Mouse (Mus musculus) CH12.LX (cell line): Measurements from ENCODE around the gene Adam8. TPM values are rescaled to one million over a fixed set of nuclear protein-coding genes. Genes with fewer than 3 reads are reported as not detected.

ENCODE experiments used
- DNase-seq: peaks from one replicate; pipeline ENCODE4 v3.0.0-alpha.2; 2013; ENCODE audit errors: extremely low read depth
- H3K27ac ChIP-seq: 2 replicates; pipeline ENCODE4 v1.5.1; 2012; ENCODE audit warnings: low read depth, mild to moderate bottlenecking, control low read depth, moderate library complexity; ENCODE audit not compliant: insufficient read depth
- H3K27me3 ChIP-seq: replicated peaks from 2 replicates; pipeline ENCODE3; 2012; ENCODE audit warnings: inconsistent platforms
- H3K36me3 ChIP-seq, 2 experiments: replicated peaks in 1 of 2; 2 replicates each; pipeline versions ENCODE3 to v1.6.1; 2012; ENCODE audit warnings: inconsistent platforms in 1 of 2, low read length in 1 of 2, mild to moderate bottlenecking in 1 of 2, mixed read lengths in 1 of 2, moderate library complexity in 1 of 2; ENCODE audit not compliant: control insufficient read depth in 1 of 2, insufficient read depth in 1 of 2
- H3K4me1 ChIP-seq, 2 experiments: 2 replicates each; pipeline ENCODE4 v1.6.1; 2012; ENCODE audit warnings: inconsistent platforms in 1 of 2, moderate library complexity in 1 of 2; ENCODE audit not compliant: insufficient read depth in 2 of 2, control insufficient read depth in 1 of 2
- H3K4me2 ChIP-seq: 2 replicates; pipeline ENCODE4 v1.6.1; 2012; ENCODE audit warnings: low read depth, mild to moderate bottlenecking, control low read depth; ENCODE audit not compliant: poor library complexity, insufficient read depth, severe bottlenecking
- H3K4me3 ChIP-seq, 3 experiments: fragments of 150-350 bp in 1 of 3; sonication (generic) in 1 of 3; replicated peaks in 1 of 3; 2 replicates each; pipeline versions ENCODE3 to v1.5.1; 2011 to 2012; ENCODE audit warnings: low read depth in 2 of 3, low read length in 2 of 3, mild to moderate bottlenecking in 2 of 3, moderate library complexity in 2 of 3, control low read depth in 1 of 3, improper control_type of control experiment in 1 of 3, inconsistent platforms in 1 of 3, mixed read lengths in 1 of 3; ENCODE audit not compliant: poor library complexity in 1 of 3
- H3K79me2 ChIP-seq: replicated peaks from 2 replicates; pipeline ENCODE4 v1.6.1; 2012; ENCODE audit warnings: mild to moderate bottlenecking, moderate library complexity; ENCODE audit not compliant: control insufficient read depth, poor library complexity, insufficient read depth, severe bottlenecking; ENCODE audit errors: extremely low read depth
- H3K9ac ChIP-seq: 2 replicates; pipeline ENCODE4 v1.6.1; 2012; ENCODE audit warnings: low read depth, mild to moderate bottlenecking, control low read depth, moderate library complexity; ENCODE audit not compliant: insufficient read depth
- H3K9me3 ChIP-seq: replicated peaks from 2 replicates; pipeline ENCODE3; 2012; ENCODE audit warnings: low read length, inconsistent platforms, mixed read lengths
- ELF1 ChIP-seq: IDR thresholded peaks from 2 replicates; pipeline ENCODE4 v1.6.1; 2014; ENCODE audit warnings: low read depth, mild to moderate bottlenecking, inconsistent platforms, low read length, improper control_type of control experiment
- EP300 ChIP-seq: IDR thresholded peaks from 2 replicates; pipeline ENCODE4 v1.6.1; 2011; ENCODE audit warnings: low read length, improper control_type of control experiment
- ETS1 ChIP-seq: conservative IDR thresholded peaks from 2 replicates; pipeline ENCODE4 v1.6.1; 2012; ENCODE audit warnings: low read depth, mild to moderate bottlenecking, inconsistent platforms, low read length, improper control_type of control experiment, moderate library complexity
- GABPA ChIP-seq: IDR thresholded peaks from 2 replicates; pipeline ENCODE4 v1.6.1; 2012; ENCODE audit warnings: low read depth, low read length, improper control_type of control experiment, inconsistent platforms; ENCODE audit not compliant: insufficient replicate concordance
- JUND ChIP-seq: conservative IDR thresholded peaks from 2 replicates; pipeline ENCODE4 v1.6.1; 2011; ENCODE audit warnings: low read depth, low read length, improper control_type of control experiment
- KAT2A ChIP-seq: IDR thresholded peaks from 2 replicates; pipeline ENCODE4 v1.6.1; 2012; ENCODE audit warnings: low read length, improper control_type of control experiment, inconsistent platforms; ENCODE audit not compliant: insufficient replicate concordance
- MAZ ChIP-seq: IDR thresholded peaks from 2 replicates; pipeline ENCODE4 v1.6.1; 2012; ENCODE audit warnings: low read depth, mild to moderate bottlenecking, inconsistent platforms, low read length, improper control_type of control experiment, moderate library complexity
- MYC ChIP-seq: IDR thresholded peaks from 2 replicates; pipeline ENCODE4 v1.6.1; 2011; ENCODE audit warnings: low read depth, mild to moderate bottlenecking, improper control_type of control experiment, low read length
- NELFE ChIP-seq: IDR thresholded peaks from 2 replicates; pipeline ENCODE4 v1.6.1; 2011; ENCODE audit warnings: low read depth, low read length, improper control_type of control experiment
- NRF1 ChIP-seq: IDR thresholded peaks from 2 replicates; pipeline ENCODE4 v1.6.1; 2014; ENCODE audit warnings: low read depth, mild to moderate bottlenecking, inconsistent platforms, low read length, improper control_type of control experiment, moderate library complexity
- PAX5 ChIP-seq: IDR thresholded peaks from 2 replicates; pipeline ENCODE4 v1.6.1; 2012; ENCODE audit warnings: low read length, inconsistent platforms, mixed read lengths
- POLR2AphosphoS2 ChIP-seq: IDR thresholded peaks from 2 replicates; pipeline ENCODE4 v1.6.1; 2011; ENCODE audit warnings: low read depth, low read length, improper control_type of control experiment
- RAD21 ChIP-seq: IDR thresholded peaks from 2 replicates; pipeline ENCODE4 v1.6.1; 2011; ENCODE audit warnings: low read depth, mild to moderate bottlenecking, low read length, improper control_type of control experiment, moderate library complexity
- RCOR1 ChIP-seq: conservative IDR thresholded peaks from 2 replicates; pipeline ENCODE4 v1.6.1; 2012; ENCODE audit warnings: low read depth, mild to moderate bottlenecking, inconsistent platforms, low read length, improper control_type of control experiment
- SIN3A ChIP-seq: IDR thresholded peaks from 2 replicates; pipeline ENCODE4 v1.6.1; 2012; ENCODE audit warnings: low read length, improper control_type of control experiment, inconsistent platforms
- SMC3 ChIP-seq: IDR thresholded peaks from 2 replicates; pipeline ENCODE4 v1.6.1; 2011; ENCODE audit warnings: low read depth, low read length, improper control_type of control experiment
- TBP ChIP-seq: conservative IDR thresholded peaks from 2 replicates; pipeline ENCODE4 v1.6.1; 2011; ENCODE audit warnings: low read depth, low read length, improper control_type of control experiment
- USF2 ChIP-seq: conservative IDR thresholded peaks from 2 replicates; pipeline ENCODE4 v1.6.1; 2011; ENCODE audit warnings: low read depth, low read length, improper control_type of control experiment
- ZC3H11A ChIP-seq: IDR thresholded peaks from 2 replicates; pipeline ENCODE4 v1.6.1; 2012; ENCODE audit warnings: low read depth, mild to moderate bottlenecking, inconsistent platforms, low read length, improper control_type of control experiment
- dilution Hi-C: fragments of 300-500 bp; cut with MboI; formaldehyde crosslinking; loops from 2 replicates; pipeline ENCODE4 v1.14.3; 2020; ENCODE audit warnings: low sequenced_read_pairs; ENCODE audit not compliant: extremely low pct_unique_long_range_greater_than_20kb, extremely low pct_ligation_motif_present
- in situ Hi-C: fragments of 300-500 bp; cut with MboI; formaldehyde crosslinking; loops from 3 replicates; pipeline ENCODE4 v1.14.3; 2019; ENCODE audit warnings: low sequenced_read_pairs, low pct_ligation_motif_present, low pct_unique_long_range_greater_than_20kb, mixed read lengths
- polyA plus RNA-seq: library from polyadenylated mRNA; unstranded; fragments of >175 nt; gene quantifications from 2 replicates; pipeline ENCODE4 v1.2.1, GENCODE M21; 2012; ENCODE audit warnings: low read depth; ENCODE audit not compliant: insufficient read length
- total RNA-seq, 2 experiments: library from RNA; depleted of rRNA; stranded (reverse); fragments of 300-350 nt in 1 of 2; fragments of >200 nt in 1 of 2; gene quantifications; 2 replicates each; pipeline ENCODE4 v1.2.3; 2012 to 2014

Gene Adam8
- total and polyA plus RNA-seq, 3 experiments = 46.3 to 63.7 (median 46.5) TPM

GRCm38 (mm10) chr7:139955505-139955904 lies 36.9 kb downstream of the Adam8 start:
- Histone ChIP-seq H3K36me3 (peaks cover 18 to 55% of the 10 kb centered on the region in 2 experiments), H3K9me3 (no peaks in the 10 kb centered on the region), H3K4me1 (peaks cover 10 to 70% of the 10 kb centered on the region in 2 experiments), H3K27me3 (no peaks in the 10 kb centered on the region), H3K4me2 (no peak overlapping the region), H3K27ac (no peak overlapping the region), H3K79me2 (peaks cover 8% of the 10 kb centered on the region), H3K9ac (no peak overlapping the region), H3K4me3 (no peak overlapping the region)
- TF ChIP-seq PAX5 = no peak
- no peak for TF ChIP-seq RCOR1
- TF ChIP-seq POLR2AphosphoS2 = no peak
- TF ChIP-seq RAD21 = no peak
- no peak for TF ChIP-seq GABPA
- TF ChIP-seq KAT2A = no peak
- TF ChIP-seq NELFE = no peak
- DNase-seq = no peak
- in situ Hi-C loops (no loop called here), dilution Hi-C loops (no loop called here)

- DNase-seq = no peak
- Histone ChIP-seq H3K27me3 (no peaks in the 10 kb centered on the region), H3K4me3 (peak overlapping the region; percentile 65 to 73 (median 66)), H3K9ac (peak overlapping the region; percentile 83; the same call in 1 of the 2 replicates), H3K79me2 (peaks cover 8% of the 10 kb centered on the region), H3K36me3 (peaks cover 18 to 45% of the 10 kb centered on the region in 2 experiments), H3K9me3 (no peaks in the 10 kb centered on the region), H3K4me2 (peak overlapping the region; percentile 92), H3K27ac (no peak overlapping the region), H3K4me1 (peaks cover 5 to 63% of the 10 kb centered on the region in 2 experiments; a peak in 3 of 4 replicates)
- in situ Hi-C loops (no loop called here), dilution Hi-C loops (no loop called here)
- TF ChIP-seq NRF1 (no peak), SMC3 (no peak), MYC (no peak), ETS1 (no peak), PAX5 (no peak), EP300 (no peak), MAZ (no peak), USF2 (no peak), POLR2AphosphoS2 (no peak), JUND (no peak), ZC3H11A (no peak), ELF1 (no peak), SIN3A (no peak), TBP (no peak)
These were observed 40.2 kb downstream of the Adam8 start for GRCm38 (mm10) chr7:139951991-139952633.
